Mouse (Mus musculus): Measurements from ENCODE around the gene Tgfb3.

DNA sequence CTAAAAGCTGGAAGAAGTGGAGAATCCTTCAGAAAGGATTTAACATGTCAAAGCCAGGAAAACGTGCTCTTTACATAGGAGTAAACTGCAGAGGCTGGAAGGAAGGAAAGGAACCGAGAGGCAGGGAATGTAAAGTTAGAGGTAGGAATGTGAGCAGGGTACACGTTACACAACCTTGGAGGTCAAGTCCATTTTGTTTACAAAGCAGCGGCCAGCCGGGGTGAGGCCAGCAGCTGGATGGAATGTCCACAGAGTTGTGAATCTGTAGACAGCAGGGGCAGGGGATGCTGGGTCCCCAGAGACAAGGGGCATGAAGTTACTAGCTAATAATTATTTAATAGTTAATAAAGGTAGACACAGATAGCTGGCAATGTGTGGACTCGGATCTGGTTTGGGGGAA is 49.3 kb upstream of the Tgfb3 start:
- TF ChIP-seq POLR2A (IDR thresholded peaks at IDR 0.05; ENCODE audit: low read depth, low read length) (no peak), EP300 (IDR thresholded peaks at IDR 0.05; ENCODE audit: low read length) (no peak), CTCF (conservative IDR thresholded peaks at IDR 0.05 in 1 of 2, IDR thresholded peaks at IDR 0.05 in 1 of 2; ENCODE audit: low read depth in 2 of 2, low read length in 2 of 2) (no peak), MEF2A (IDR thresholded peaks at IDR 0.05; ENCODE audit: borderline replicate concordance, low read depth, low read length) (no peak), MYC (IDR thresholded peaks at IDR 0.05; ENCODE audit: low read depth, low read length) (no peak), CHD1 (IDR thresholded peaks at IDR 0.05; ENCODE audit: low read depth, low read length) (no peak), SMC3 (IDR thresholded peaks at IDR 0.05; ENCODE audit: low read depth, low read length) (no peak), MAX (IDR thresholded peaks at IDR 0.05; ENCODE audit: low read length) (no peak), RAD21 (IDR thresholded peaks at IDR 0.05; ENCODE audit: low read depth, low read length) (no peak), UBTF (IDR thresholded peaks at IDR 0.05; ENCODE audit: low read depth, low read length) (no peak), SIN3A (IDR thresholded peaks at IDR 0.05; ENCODE audit: low read length) (no peak), BHLHE40 (IDR thresholded peaks at IDR 0.05; ENCODE audit: low read depth, low read length) (no peak), MAFK (IDR thresholded peaks at IDR 0.05; ENCODE audit: insufficient replicate concordance, low read length) (no peak), USF1 (IDR thresholded peaks at IDR 0.05; ENCODE audit: low read depth, low read length) (no peak)

Data from CH12.LX (cell line).